Mouse (Mus musculus): Measurements from ENCODE around the gene Ostn. TPM values are rescaled to one million over a fixed set of nuclear protein-coding genes. Genes with fewer than 3 reads are reported as not detected.

The Ostn gene
- total RNA-seq (2023): not detected

GRCm38 (mm10) chr16:27307189-27307588 lies at the start of gene Ostn:
Gene Ostn, plus strand, starts transcription at chr16:27307489.

GRCm38 (mm10) chr16:27370191-27370590 lies 62.9 kb downstream of the Ostn start, which contains the start of gene Uts2b:
Gene Uts2b, minus strand, starts transcription at chr16:27370239.

GRCm38 (mm10) chr16:27388761-27389451 lies 81.6 kb downstream of the Ostn start, which contains the start of gene Ccdc50:
Gene Ccdc50, plus strand, starts transcription at chr16:27388869.

Other genes with a start within 250 kb of the Ostn start
- not detected for gene Uts2b, start 62.8 kb downstream of the Ostn start, total RNA-seq (2023)
- 100 to 1,000 TPM; 114 to 148 TPM for gene Ccdc50, start 81.4 kb downstream of the Ostn start, total RNA-seq (2023)

Measured in B cell, adult 67 days (primary cell).